Comparison of ENCODE assay signal across 8 mouse cellular contexts in genomic region chr9:108290773-108291172, GRCm38 (mm10). TPM values are rescaled to one million over a fixed set of nuclear protein-coding genes. Genes with fewer than 3 reads are reported as not detected.
DNase-seq lines count a peak whose midpoint lies in the region; ATAC-seq and TF ChIP-seq lines count a peak whose summit lies in the region.

No protein-coding gene starts in this region.

- no peaks in the 10 kb centered on the region for H3K79me2 ChIP-seq in MEL (ENCODE audit: control insufficient read depth, insufficient read depth, low read length, poor library complexity)

- no peak for TF ChIP-seq POLR2A in MEL (IDR thresholded peaks at IDR 0.05; ENCODE audit: control insufficient read depth in 1 of 2, insufficient read depth in 1 of 2, low read depth in 1 of 2, low read length in 2 of 2, poor library complexity in 1 of 2)

- no peak for DNase-seq in heart, adult 9 months (ENCODE audit: low spot score in 2 of 2)
- DNase-seq in MEL (ENCODE audit: low read depth, low spot score) = no peak
- DNase-seq in hindbrain, embryonic 11.5 days (ENCODE audit: low spot score) = peak; percentile 22
- no peak for DNase-seq in midbrain, embryonic 10.5 days (ENCODE audit: low spot score)
- no peak for DNase-seq in ovary, adult 18-20 months (ENCODE audit: low spot score)
- DNase-seq in left cerebral cortex, postnatal 10 days (ENCODE audit: extremely low spot score in 1 of 2, low spot score in 2 of 2) = no peak
- no peak for DNase-seq in spleen, postnatal 4 days (ENCODE audit: low spot score in 2 of 2)

- H3K4me2 ChIP-seq in heart, embryonic 16.5 days (ENCODE audit: low read depth, low read length) = peak overlapping the region; percentile 86
- peak overlapping the region; percentile 43 for H3K4me2 ChIP-seq in hindbrain, embryonic 11.5 days (replicated peaks; ENCODE audit: low read depth, low read length)

- peak overlapping the region; percentile 78 for H3K4me3 ChIP-seq in heart, embryonic 16.5 days (ENCODE audit: low read length)
- peak overlapping the region; percentile 59 to 74 for H3K4me3 ChIP-seq in MEL (ENCODE audit: control insufficient read depth in 1 of 2, insufficient read depth in 1 of 2, low read depth in 2 of 2, low read length in 2 of 2)
- H3K4me3 ChIP-seq in hindbrain, embryonic 11.5 days (ENCODE audit: low read depth, low read length) = peak overlapping the region; percentile 46
- peak overlapping the region; percentile 67 for H3K4me3 ChIP-seq in midbrain, embryonic 10.5 days

- H3K27me3 ChIP-seq in heart, embryonic 16.5 days (ENCODE audit: control insufficient read depth, insufficient read depth, low read length) = no peaks in the 10 kb centered on the region
- no peaks in the 10 kb centered on the region for H3K27me3 ChIP-seq in MEL (ENCODE audit: control insufficient read depth in 1 of 2, insufficient read depth in 2 of 2, low read length in 2 of 2)
- no peaks in the 10 kb centered on the region for H3K27me3 ChIP-seq in hindbrain, embryonic 11.5 days (ENCODE audit: control insufficient read depth, insufficient read depth, low read length)
- no peaks in the 10 kb centered on the region for H3K27me3 ChIP-seq in midbrain, embryonic 10.5 days (ENCODE audit: low read depth, poor library complexity, severe bottlenecking)

- TF ChIP-seq RAD21 in MEL (IDR thresholded peaks at IDR 0.05; ENCODE audit: low read depth, low read length) = no peak

- 39% methylated on average over 6 of the region's 6 CpGs for WGBS in heart, embryonic 16.5 days
- 56% methylated on average over 6 of the region's 6 CpGs for WGBS in hindbrain, embryonic 11.5 days
- WGBS in midbrain, embryonic 10.5 days = 54% methylated on average over 6 of the region's 6 CpGs

- H3K36me3 ChIP-seq in heart, embryonic 16.5 days (ENCODE audit: control insufficient read depth, insufficient read depth) = peaks cover 9% of the 10 kb centered on the region; the same call in 1 of the 2 replicates
- peaks cover 0 to 3% of the 10 kb centered on the region in 2 experiments; a peak in 2 of 4 replicates for H3K36me3 ChIP-seq in MEL (ENCODE audit: control insufficient read depth in 1 of 2, insufficient read depth in 2 of 2, low read length in 2 of 2)
- H3K36me3 ChIP-seq in hindbrain, embryonic 11.5 days (ENCODE audit: control insufficient read depth, insufficient read depth, low read length) = no peaks in the 10 kb centered on the region
- H3K36me3 ChIP-seq in midbrain, embryonic 10.5 days = peaks cover 20% of the 10 kb centered on the region

- H3K9ac ChIP-seq in heart, embryonic 16.5 days (ENCODE audit: low read length) = peak overlapping the region; percentile 79
- peak overlapping the region; percentile 44; the same call in 1 of the 2 replicates for H3K9ac ChIP-seq in MEL (ENCODE audit: control insufficient read depth, low read depth, low read length, poor library complexity, severe bottlenecking)
- peak overlapping the region; percentile 53 for H3K9ac ChIP-seq in hindbrain, embryonic 11.5 days (ENCODE audit: low read depth, low read length)

- no peak for ATAC-seq in heart, embryonic 16.5 days (replicated peaks; ENCODE audit: extremely low read depth, insufficient read depth, low FRiP score)
- peak; percentile 4; the same call in 1 of the 2 replicates for ATAC-seq in hindbrain, embryonic 11.5 days (ENCODE audit: low FRiP score)

- TF ChIP-seq CTCF in MEL (IDR thresholded peaks at IDR 0.05 in 2 of 3, conservative IDR thresholded peaks at IDR 0.05 in 1 of 3; ENCODE audit: control insufficient read depth in 1 of 3, insufficient read depth in 1 of 3, low read depth in 2 of 3, low read length in 3 of 3, poor library complexity in 1 of 3, severe bottlenecking in 1 of 3) = no peak

- H3K4me1 ChIP-seq in heart, embryonic 16.5 days (ENCODE audit: control insufficient read depth, insufficient read depth, low read length) = peaks cover 7% of the 10 kb centered on the region
- peaks cover 0 to 3% of the 10 kb centered on the region in 2 experiments; a peak in 1 of 4 replicates for H3K4me1 ChIP-seq in MEL (ENCODE audit: control insufficient read depth in 1 of 2, insufficient read depth in 2 of 2, low read length in 2 of 2)
- H3K4me1 ChIP-seq in hindbrain, embryonic 11.5 days (replicated peaks; ENCODE audit: control insufficient read depth, insufficient read depth, low read length) = 0 out of 2 replicates have a peak, but pooled peaks cover 2% of the 10 kb centered on the region
- peaks cover 20% of the 10 kb centered on the region for H3K4me1 ChIP-seq in midbrain, embryonic 10.5 days

- peak overlapping the region; percentile 69 for H3K27ac ChIP-seq in heart, embryonic 16.5 days (ENCODE audit: low read length)
- no peak overlapping the region for H3K27ac ChIP-seq in MEL (ENCODE audit: control insufficient read depth, low read depth, low read length)
- H3K27ac ChIP-seq in hindbrain, embryonic 11.5 days (ENCODE audit: low read depth, low read length) = no peak overlapping the region
- peak overlapping the region; percentile 92 for H3K27ac ChIP-seq in midbrain, embryonic 10.5 days (replicated peaks)

- H3K9me3 ChIP-seq in heart, embryonic 16.5 days (replicated peaks; ENCODE audit: control insufficient read depth, low read length) = no peaks in the 10 kb centered on the region
- H3K9me3 ChIP-seq in MEL (replicated peaks; ENCODE audit: insufficient read depth, low read length) = no peaks in the 10 kb centered on the region
- H3K9me3 ChIP-seq in hindbrain, embryonic 11.5 days (ENCODE audit: control insufficient read depth, low read length) = no peaks in the 10 kb centered on the region
- H3K9me3 ChIP-seq in midbrain, embryonic 10.5 days (replicated peaks) = no peaks in the 10 kb centered on the region

- intact Hi-C loops in left cerebral cortex, postnatal 10 days (cut with DNase I) = no loop called here

- TF ChIP-seq EP300 in MEL (IDR thresholded peaks at IDR 0.05; ENCODE audit: low read depth in 1 of 2, low read length in 2 of 2) = no peak

TF ChIP-seq in MEL, 35 proteins besides CTCF, POLR2A, EP300 and RAD21 (continues in another document):
- TF ChIP-seq USF1 (IDR thresholded peaks at IDR 0.05; ENCODE audit: low read depth, low read length) (no peak), ZC3H11A (IDR thresholded peaks at IDR 0.05; ENCODE audit: low read depth, low read length) (no peak), NELFE (IDR thresholded peaks at IDR 0.05; ENCODE audit: low read depth, low read length) (no peak), ZKSCAN1 (IDR thresholded peaks at IDR 0.05; ENCODE audit: low read depth, low read length) (no peak), MYB (IDR thresholded peaks at IDR 0.05; ENCODE audit: low read depth, low read length) (no peak), ELF1 (IDR thresholded peaks at IDR 0.05; ENCODE audit: low read depth, low read length) (no peak), TCF12 (IDR thresholded peaks at IDR 0.05; ENCODE audit: low read depth, low read length) (no peak), USF2 (IDR thresholded peaks at IDR 0.05; ENCODE audit: borderline replicate concordance in 1 of 2, insufficient read depth in 1 of 2, low read depth in 1 of 2, low read length in 2 of 2) (no peak)

RNA-seq across cellular contexts. Expression of gene Nicn1, which starts 0.5 kb away (rescaled TPM):
- polyA plus RNA-seq in heart, embryonic 16.5 days (2015; fragmentation: Nextera tagmentation; extraction: Ambion mirVana) = 23.7 and 26.9 TPM in 2 replicates
- 1.6 and 2.0 TPM in 2 replicates for total RNA-seq in MEL (2012; rRNA removed)
- polyA plus RNA-seq in MEL (2012; ENCODE audit: insufficient read depth in 1 of 2, insufficient read length in 2 of 2, low read depth in 1 of 2, low replicate concordance in 2 of 2, missing spikeins in 1 of 2) = 1 to 10 TPM in 1 of 2 experiments, not detected in 1; 4.7 TPM
- 64.5 and 66.4 TPM in 2 replicates for polyA plus RNA-seq in hindbrain, embryonic 11.5 days (2014; fragmentation: Nextera tagmentation; extraction: Ambion mirVana)
- polyA plus RNA-seq in midbrain, embryonic 10.5 days (2016; fragmentation: Nextera tagmentation; extraction: Ambion mirVana) = 44.4 and 57.3 TPM in 2 replicates
- total RNA-seq in left cerebral cortex, postnatal 10 days (2021) = 100 to 1,000 TPM; 118 to 122 TPM

RNA-seq across cellular contexts. Expression of gene Amt, which starts 5.9 kb away (rescaled TPM):
- 8.1 and 8.7 TPM in 2 replicates for polyA plus RNA-seq in heart, embryonic 16.5 days (2015; fragmentation: Nextera tagmentation; extraction: Ambion mirVana)
- total RNA-seq in MEL (2012; rRNA removed) = 0.15 and 0.26 TPM in 2 replicates
- under 1 TPM in 1 of 2 experiments, not detected in 1; 0.58 TPM for polyA plus RNA-seq in MEL (2012; ENCODE audit: insufficient read depth in 1 of 2, insufficient read length in 2 of 2, low read depth in 1 of 2, low replicate concordance in 2 of 2, missing spikeins in 1 of 2)
- 20.5 and 23.8 TPM in 2 replicates for polyA plus RNA-seq in hindbrain, embryonic 11.5 days (2014; fragmentation: Nextera tagmentation; extraction: Ambion mirVana)
- polyA plus RNA-seq in midbrain, embryonic 10.5 days (2016; fragmentation: Nextera tagmentation; extraction: Ambion mirVana) = 37.9 and 39.2 TPM in 2 replicates
- 10 to 100 TPM; 22.5 to 23.5 TPM for total RNA-seq in left cerebral cortex, postnatal 10 days (2021)

RNA-seq across cellular contexts. Expression of gene Rhoa, which starts 15.2 kb away (rescaled TPM):
- 372 and 444 TPM in 2 replicates for polyA plus RNA-seq in heart, embryonic 16.5 days (2015; fragmentation: Nextera tagmentation; extraction: Ambion mirVana)
- 80.9 and 83.1 TPM in 2 replicates for total RNA-seq in MEL (2012; rRNA removed)
- 100 to 1,000 TPM in 1 of 2 experiments, not detected in 1; 241 TPM for polyA plus RNA-seq in MEL (2012; ENCODE audit: insufficient read depth in 1 of 2, insufficient read length in 2 of 2, low read depth in 1 of 2, low replicate concordance in 2 of 2, missing spikeins in 1 of 2)
- 270 and 295 TPM in 2 replicates for polyA plus RNA-seq in hindbrain, embryonic 11.5 days (2014; fragmentation: Nextera tagmentation; extraction: Ambion mirVana)
- 272 and 276 TPM in 2 replicates for polyA plus RNA-seq in midbrain, embryonic 10.5 days (2016; fragmentation: Nextera tagmentation; extraction: Ambion mirVana)
- total RNA-seq in left cerebral cortex, postnatal 10 days (2021) = 100 to 1,000 TPM; 209 to 216 TPM

RNA-seq across cellular contexts. Expression of gene Tcta, which starts 15.2 kb away (rescaled TPM):
- polyA plus RNA-seq in heart, embryonic 16.5 days (2015; fragmentation: Nextera tagmentation; extraction: Ambion mirVana) = 32.5 and 34.2 TPM in 2 replicates
- 3.4 and 4.9 TPM in 2 replicates for total RNA-seq in MEL (2012; rRNA removed)
- 1 to 10 TPM in 1 of 2 experiments, not detected in 1; 7.0 TPM for polyA plus RNA-seq in MEL (2012; ENCODE audit: insufficient read depth in 1 of 2, insufficient read length in 2 of 2, low read depth in 1 of 2, low replicate concordance in 2 of 2, missing spikeins in 1 of 2)
- 31.0 and 35.0 TPM in 2 replicates for polyA plus RNA-seq in hindbrain, embryonic 11.5 days (2014; fragmentation: Nextera tagmentation; extraction: Ambion mirVana)
- 17.8 and 26.2 TPM in 2 replicates for polyA plus RNA-seq in midbrain, embryonic 10.5 days (2016; fragmentation: Nextera tagmentation; extraction: Ambion mirVana)
- total RNA-seq in left cerebral cortex, postnatal 10 days (2021) = 10 to 100 TPM; 58.0 to 59.3 TPM

RNA-seq across cellular contexts. Expression of gene Dag1, which starts 27.0 kb away (rescaled TPM):
- polyA plus RNA-seq in heart, embryonic 16.5 days (2015; fragmentation: Nextera tagmentation; extraction: Ambion mirVana) = 136 and 145 TPM in 2 replicates
- total RNA-seq in MEL (2012; rRNA removed) = 7.8 and 8.1 TPM in 2 replicates
- 10 to 100 TPM in 1 of 2 experiments, not detected in 1; 27.6 TPM for polyA plus RNA-seq in MEL (2012; ENCODE audit: insufficient read depth in 1 of 2, insufficient read length in 2 of 2, low read depth in 1 of 2, low replicate concordance in 2 of 2, missing spikeins in 1 of 2)
- 51.0 and 52.0 TPM in 2 replicates for polyA plus RNA-seq in hindbrain, embryonic 11.5 days (2014; fragmentation: Nextera tagmentation; extraction: Ambion mirVana)
- polyA plus RNA-seq in midbrain, embryonic 10.5 days (2016; fragmentation: Nextera tagmentation; extraction: Ambion mirVana) = 71.1 and 77.0 TPM in 2 replicates
- total RNA-seq in left cerebral cortex, postnatal 10 days (2021) = 100 to 1,000 TPM; 131 to 135 TPM

Comparison
In these comparisons a context has a peak if more than half of its experiments do, and no peak if none do; other contexts are left out.
1. H3K27ac ChIP-seq: peak in heart, embryonic 16.5 days (single experiment) and midbrain, embryonic 10.5 days (single experiment); none in MEL (single experiment) and hindbrain, embryonic 11.5 days (single experiment).
2. Peak in every context shown above with its lines, with median percentiles within 50 percentile points of each other: H3K4me3 ChIP-seq and H3K9ac ChIP-seq.